Comparison of ENCODE assay signal across 25 mouse cellular contexts in the genomic region with DNA sequence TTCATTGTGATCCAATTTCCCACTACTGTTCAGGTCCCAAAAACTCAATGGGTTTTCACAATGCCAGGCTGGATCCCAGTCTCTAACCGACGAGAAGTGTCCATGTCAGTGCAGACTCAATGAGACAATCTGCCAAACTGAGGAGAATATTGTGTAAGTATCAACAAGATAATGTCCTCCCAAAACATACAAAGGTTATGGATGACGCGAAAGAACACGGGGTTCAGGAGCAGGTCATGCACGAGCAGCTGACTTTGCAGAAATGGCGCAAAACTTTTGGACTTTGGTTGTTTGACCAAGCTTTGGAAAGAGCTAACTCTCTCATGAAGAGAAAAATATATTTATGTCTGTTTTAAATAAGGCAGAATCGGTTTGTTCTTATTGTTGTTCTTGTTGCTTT.
A peak's percentile ranks its signal among the peaks of the same experiment; 100 is the strongest.
DNase-seq lines count a peak whose midpoint lies in the region; ATAC-seq lines count a peak whose summit lies in the region.
"Had no signal": no experiment of that assay in that cellular context is flagged by ENCODE, and none has a peak within 500 bp of the region (broad histone marks: within the 10 kb centered on the region; RNA-seq: fewer than 3 reads in every experiment).

No protein-coding gene starts in this region.

- no peaks in the 10 kb centered on the region for H3K27me3 ChIP-seq in liver, embryonic 16.5 days (ENCODE audit: control insufficient read depth, insufficient read depth, low read depth, low read length)
- H3K27me3 ChIP-seq in liver, embryonic 12.5 days (replicated peaks): no peaks in the 10 kb centered on the region
- H3K27me3 ChIP-seq: CH12.LX; embryonic facial prominence, embryonic 12.5 days; forebrain, embryonic 13.5 days; Patski had no signal

- H3K36me3 ChIP-seq in liver, embryonic 16.5 days (ENCODE audit: control insufficient read depth, insufficient read depth): no peaks in the 10 kb centered on the region
- no peaks in the 10 kb centered on the region for H3K36me3 ChIP-seq in liver, embryonic 12.5 days
- H3K36me3 ChIP-seq: embryonic facial prominence, embryonic 10.5 days; embryonic facial prominence, embryonic 12.5 days; G1E had no signal

- H3K27ac ChIP-seq in liver, embryonic 16.5 days (ENCODE audit: low read length): no peak overlapping the region
- no peak overlapping the region for H3K27ac ChIP-seq in liver, embryonic 12.5 days
- H3K27ac ChIP-seq: embryonic facial prominence, embryonic 10.5 days; embryonic facial prominence, embryonic 12.5 days; forebrain, embryonic 13.5 days had no signal

- peak; percentile 51; the same call in 1 of the 2 replicates for ATAC-seq in liver, embryonic 16.5 days (ENCODE audit: low read depth)
- ATAC-seq in liver, embryonic 12.5 days: no peak
- ATAC-seq: activated CD4-positive, CD25-positive, alpha-beta regulatory T cell, adult 4 months; CD4-positive, CD25-positive, alpha-beta regulatory T cell, adult 4 months; forebrain, embryonic 13.5 days; Patski had no signal

- no peak overlapping the region for H3K4me2 ChIP-seq in liver, embryonic 16.5 days (ENCODE audit: low read depth, low read length)
- H3K4me2 ChIP-seq in liver, embryonic 12.5 days: no peak overlapping the region
- H3K4me2 ChIP-seq: embryonic facial prominence, embryonic 12.5 days; forebrain, embryonic 13.5 days had no signal

- H3K4me1 ChIP-seq in liver, embryonic 16.5 days (ENCODE audit: control insufficient read depth, low read depth, low read length): no peaks in the 10 kb centered on the region
- H3K4me1 ChIP-seq in liver, embryonic 12.5 days: no peaks in the 10 kb centered on the region
- H3K4me1 ChIP-seq: embryonic facial prominence, embryonic 12.5 days; forebrain, embryonic 13.5 days had no signal

- H3K9ac ChIP-seq in liver, embryonic 16.5 days (ENCODE audit: low read depth, low read length): no peak overlapping the region
- no peak overlapping the region for H3K9ac ChIP-seq in liver, embryonic 12.5 days
- H3K9ac ChIP-seq: embryonic facial prominence, embryonic 12.5 days; forebrain, embryonic 13.5 days had no signal

- H3K9me3 ChIP-seq in liver, embryonic 16.5 days (replicated peaks; ENCODE audit: control insufficient read depth, low read length): no peaks in the 10 kb centered on the region
- H3K9me3 ChIP-seq in liver, embryonic 12.5 days (replicated peaks): no peaks in the 10 kb centered on the region
- H3K9me3 ChIP-seq: embryonic facial prominence, embryonic 10.5 days; embryonic facial prominence, embryonic 12.5 days; forebrain, embryonic 13.5 days had no signal

- 61% methylated on average over 8 of the region's 8 CpGs for WGBS in liver, embryonic 16.5 days (ENCODE audit: insufficient replicate concordance)
- 68% methylated on average over 8 of the region's 8 CpGs for WGBS in liver, embryonic 12.5 days (ENCODE audit: insufficient replicate concordance)

- H3K4me3 ChIP-seq in liver, embryonic 16.5 days (ENCODE audit: low read depth, low read length): no peak overlapping the region
- no peak overlapping the region for H3K4me3 ChIP-seq in liver, embryonic 12.5 days
- H3K4me3 ChIP-seq: embryonic facial prominence, embryonic 10.5 days; embryonic facial prominence, embryonic 12.5 days; forebrain, embryonic 13.5 days had no signal

- DNase-seq in kidney, adult 18-20 months: peak; percentile 3
- DNase-seq in kidney, postnatal 10 days: no peak
- DNase-seq in kidney, adult 8-10 months: peak; percentile 1 to 32
- DNase-seq in kidney, postnatal 4 days: no peak
- peak; percentile 2 to 7 for DNase-seq in kidney, postnatal 36 days
- DNase-seq in kidney, adult 11 months: no peak
- DNase-seq: adrenal gland, adult 8-10 months; adrenal gland, postnatal 14 days; adrenal gland, postnatal 36 days; B cell, adult 2 months; cerebellum, adult 11-12 months; cerebellum, adult 2 months; cerebellum, adult 9-10 months; cerebellum, postnatal 10 days; cerebellum, postnatal 25 days had no signal

Comparison
In these comparisons a context has a peak if more than half of its experiments do, and no peak if none do; other contexts are left out.
1. DNase-seq: peak in kidney, adult 18-20 months (single experiment), kidney, adult 8-10 months (2 of 2) and kidney, postnatal 36 days (2 of 2); none in kidney, postnatal 10 days (single experiment), kidney, postnatal 4 days (0 of 2) and kidney, adult 11 months (single experiment).